Mouse (Mus musculus) liver, embryonic 11.5 days (tissue): ENCODE measurements around the gene Cst11. TPM values are rescaled to one million over a fixed set of nuclear protein-coding genes. Genes with fewer than 3 reads are reported as not detected.

Experiments
- ATAC-seq: fragments of 200-750 bp; cut with Nextera tagmentation; replicated peaks from 2 replicates; pipeline ENCODE4 v1.8.0; 2017; ENCODE audit warnings: moderate number of reproducible peaks, mild to moderate bottlenecking, moderate TSS enrichment, moderate library complexity; ENCODE audit not compliant: low FRiP score
- DNase-seq: peaks from one replicate; pipeline ENCODE4 v3.0.0-alpha.2; 2017; ENCODE audit warnings: low spot score
- H3K27ac ChIP-seq: fragments of 300-500 bp; sonication (generic); 2 replicates; pipeline ENCODE4 v1.5.1; 2014; ENCODE audit warnings: mild to moderate bottlenecking, low read depth, low read length, control low read depth
- H3K27me3 ChIP-seq: fragments of 300-500 bp; sonication (generic); replicated peaks from 2 replicates; pipeline ENCODE4 v1.6.1; 2014; ENCODE audit warnings: low read length, mixed read lengths; ENCODE audit not compliant: control insufficient read depth, insufficient read depth
- H3K36me3 ChIP-seq: fragments of 300-500 bp; sonication (generic); 2 replicates; pipeline ENCODE4 v1.6.1; 2014; ENCODE audit warnings: mild to moderate bottlenecking, low read length, moderate library complexity, mixed read lengths; ENCODE audit not compliant: control insufficient read depth, insufficient read depth
- H3K4me1 ChIP-seq: fragments of 300-500 bp; sonication (generic); replicated peaks from 2 replicates; pipeline ENCODE4 v1.6.1; 2014; ENCODE audit warnings: low read length, mixed read lengths; ENCODE audit not compliant: control insufficient read depth, insufficient read depth
- H3K4me2 ChIP-seq: fragments of 300-500 bp; sonication (generic); 2 replicates; pipeline ENCODE4 v1.6.1; 2014; ENCODE audit warnings: mild to moderate bottlenecking, control low read depth, moderate library complexity
- H3K4me3 ChIP-seq: fragments of 300-500 bp; sonication (generic); 2 replicates; pipeline ENCODE4 v1.5.1; 2014; ENCODE audit warnings: low read depth, low read length, control low read depth
- H3K9ac ChIP-seq: fragments of 300-500 bp; sonication (generic); 2 replicates; pipeline ENCODE4 v1.6.1; 2014; ENCODE audit warnings: low read depth, low read length, control low read depth
- H3K9me3 ChIP-seq: fragments of 300-500 bp; sonication (generic); 2 replicates; pipeline ENCODE4 v1.6.1; 2016; ENCODE audit warnings: low read length, inconsistent platforms, mixed read lengths; ENCODE audit not compliant: control insufficient read depth
- WGBS: fragments of 180-500 bp; shearing (Covaris S2); extraction: QIAGEN DNeasy Blood & Tissue Kit; methylation state at CpG from one replicate; pipeline ENCODE4 v1.1.7; 2014; 5-methylcytosine and 5-hydroxymethylcytosine counted together
- polyA plus RNA-seq: library from polyadenylated mRNA; unstranded; fragments of >200 nt; fragmentation: Nextera tagmentation; extraction: Ambion mirVana; gene quantifications from 2 replicates; pipeline ENCODE4 v1.2.1, GENCODE M21; 2014

Cst11 gene
- polyA plus RNA-seq, 1 experiment from 2014 or later: not detected

DNA sequence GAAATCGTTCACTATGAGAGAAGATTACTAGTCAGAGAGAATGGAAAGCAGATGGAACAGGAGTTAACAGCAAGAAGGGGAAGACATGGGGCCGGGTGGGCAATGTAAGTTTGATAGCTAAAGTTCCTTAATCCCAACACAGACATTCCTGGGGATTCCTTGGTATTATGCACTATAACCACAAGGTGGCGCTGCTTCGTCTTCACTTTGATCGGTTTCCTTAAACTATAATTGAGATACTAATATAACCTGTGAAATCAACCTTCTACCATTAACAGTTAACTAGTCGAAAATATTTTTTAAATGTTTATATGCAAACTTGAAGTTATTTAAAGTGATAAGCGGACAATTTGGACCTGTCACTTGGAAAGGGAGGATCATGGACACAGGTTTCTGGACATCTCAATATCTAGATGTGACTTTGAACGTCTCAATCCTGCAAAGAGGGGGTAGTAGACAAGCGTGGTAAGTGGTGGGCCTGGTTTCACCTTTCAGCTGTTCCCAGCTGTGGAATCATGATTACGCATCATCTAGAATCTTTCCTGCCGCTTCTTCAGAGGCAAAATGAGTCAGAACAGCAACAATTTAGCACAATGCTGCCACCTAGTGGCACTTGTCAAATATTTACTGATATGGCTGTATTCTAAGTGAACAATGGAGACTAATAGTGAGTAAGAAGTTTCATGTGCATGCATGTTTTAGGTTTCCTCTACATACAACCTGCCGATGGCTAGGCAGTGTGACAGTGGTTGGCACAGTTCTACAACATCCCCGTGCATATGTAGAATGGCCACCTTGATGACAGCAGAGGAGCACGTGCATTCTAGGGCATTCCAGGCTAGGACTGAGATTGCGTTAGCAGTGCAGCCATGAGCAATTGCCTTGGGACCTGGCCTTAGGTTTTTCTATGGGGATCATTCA is 19.1 kb downstream of the Cst11 start:
- ATAC-seq: peak; percentile 76
- H3K27me3 ChIP-seq: no peaks in the 10 kb centered on the region
- H3K4me3 ChIP-seq: peak overlapping the region; percentile 31
- DNase-seq: peak; percentile 55
- H3K4me2 ChIP-seq: peak overlapping the region; percentile 67
- no peak overlapping the region for H3K27ac ChIP-seq
- no peaks in the 10 kb centered on the region for H3K36me3 ChIP-seq
- no peak overlapping the region for H3K9ac ChIP-seq
- no peaks in the 10 kb centered on the region for H3K4me1 ChIP-seq
- no peaks in the 10 kb centered on the region for H3K9me3 ChIP-seq
- WGBS: 16% methylated on average over 15 of the region's 15 CpGs

DNA sequence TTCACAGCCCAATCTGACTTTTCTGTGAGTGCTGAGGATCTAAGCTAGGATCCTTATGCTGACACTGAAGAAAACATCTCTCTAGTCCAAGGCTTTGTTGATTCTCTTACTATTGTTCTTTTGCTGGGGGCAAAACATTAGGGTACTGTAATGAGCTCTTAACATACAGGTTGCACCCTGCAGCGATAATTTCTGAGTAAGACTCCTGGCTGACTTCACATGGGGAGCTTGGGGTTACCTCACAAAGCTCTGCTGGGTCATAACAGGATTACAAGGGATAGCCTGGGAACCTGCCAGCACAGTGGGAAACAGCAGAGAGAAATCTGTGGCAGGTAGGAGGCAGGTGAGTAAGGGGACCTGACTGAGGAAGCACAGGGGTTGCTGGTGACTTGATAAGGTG is 21.2 kb downstream of the Cst11 start, which contains the start of gene Cstl1:
Cstl1 (plus strand) TSS at position 301 of the 400 bp plus-strand sequence.
- no peaks in the 10 kb centered on the region for H3K36me3 ChIP-seq
- no peak within 1 kb of the TSS for H3K4me3 ChIP-seq
- H3K4me2 ChIP-seq: no peak within 1 kb of the TSS
- ATAC-seq: no peak
- no peaks in the 10 kb centered on the region for H3K4me1 ChIP-seq
- no peak for DNase-seq
- H3K9ac ChIP-seq: no peak within 1 kb of the TSS
- H3K27me3 ChIP-seq: no peaks in the 10 kb centered on the region
- H3K9me3 ChIP-seq: no peaks in the 10 kb centered on the region
- H3K27ac ChIP-seq: no peak within 1 kb of the TSS
- 78% methylated on average over 1 of the region's 1 CpGs for WGBS

DNA sequence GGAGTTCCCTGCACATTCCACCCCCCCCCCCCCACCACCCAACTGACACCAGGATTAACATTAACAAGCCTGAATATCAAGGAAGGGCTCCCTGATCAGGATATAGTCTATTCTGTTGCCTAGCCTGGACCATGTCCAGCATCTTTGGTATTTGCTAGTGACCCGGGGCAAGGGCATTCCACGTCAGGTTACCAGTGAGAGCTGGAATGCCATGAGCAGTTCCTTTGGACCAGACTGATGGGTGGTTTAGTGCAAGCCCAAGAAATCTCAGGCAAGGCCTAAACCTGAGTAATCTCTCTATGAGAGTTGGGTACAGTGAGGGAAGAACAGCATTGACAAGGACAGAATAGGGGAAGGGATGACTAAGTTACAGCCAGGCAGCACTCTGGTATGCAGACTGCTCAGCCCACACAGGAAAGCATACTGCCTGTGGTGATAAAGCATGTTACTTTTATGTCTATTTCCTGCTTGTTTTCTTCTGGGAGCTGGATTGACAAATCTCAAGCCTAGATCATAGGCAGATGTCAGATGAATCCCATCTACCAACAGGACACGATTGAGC is 27.4 kb downstream of the Cst11 start:
- DNase-seq (no peak), ATAC-seq (no peak)
- H3K27ac ChIP-seq: no peak overlapping the region
- H3K9ac ChIP-seq: no peak overlapping the region
- no peaks in the 10 kb centered on the region for H3K36me3 ChIP-seq
- H3K4me1 ChIP-seq: no peaks in the 10 kb centered on the region
- no peaks in the 10 kb centered on the region for H3K27me3 ChIP-seq
- H3K4me2 ChIP-seq: no peak overlapping the region
- H3K9me3 ChIP-seq: no peaks in the 10 kb centered on the region
- no peak overlapping the region for H3K4me3 ChIP-seq
- WGBS: 72% methylated on average over 3 of the region's 3 CpGs

DNA sequence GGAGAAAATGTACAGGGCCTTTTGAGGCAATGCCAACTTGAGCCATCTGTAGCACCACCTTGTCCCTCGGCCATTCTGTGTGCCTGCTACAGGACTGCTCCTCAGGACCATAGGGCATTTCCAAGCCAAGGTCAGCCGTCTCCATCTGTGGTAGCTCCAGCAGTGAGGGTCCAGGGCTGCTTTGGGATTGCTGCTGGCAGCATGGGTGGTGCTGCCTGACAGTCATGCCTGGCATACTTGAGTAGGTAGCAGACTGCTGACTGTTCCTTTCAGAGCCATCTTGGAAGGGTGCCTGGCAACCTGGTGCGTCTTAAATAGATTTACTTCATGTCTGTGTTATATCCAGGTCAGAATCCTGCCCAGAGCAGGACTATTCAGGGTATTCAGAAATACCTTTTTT is 28.3 kb downstream of the Cst11 start:
- Histone ChIP-seq H3K27me3 (no peaks in the 10 kb centered on the region), H3K4me2 (no peak overlapping the region), H3K4me3 (no peak overlapping the region), H3K9ac (no peak overlapping the region), H3K4me1 (no peaks in the 10 kb centered on the region), H3K27ac (no peak overlapping the region), H3K9me3 (no peaks in the 10 kb centered on the region), H3K36me3 (no peaks in the 10 kb centered on the region)
- no peak for DNase-seq
- no peak for ATAC-seq
- WGBS: 73% methylated on average over 3 of the region's 3 CpGs

DNA sequence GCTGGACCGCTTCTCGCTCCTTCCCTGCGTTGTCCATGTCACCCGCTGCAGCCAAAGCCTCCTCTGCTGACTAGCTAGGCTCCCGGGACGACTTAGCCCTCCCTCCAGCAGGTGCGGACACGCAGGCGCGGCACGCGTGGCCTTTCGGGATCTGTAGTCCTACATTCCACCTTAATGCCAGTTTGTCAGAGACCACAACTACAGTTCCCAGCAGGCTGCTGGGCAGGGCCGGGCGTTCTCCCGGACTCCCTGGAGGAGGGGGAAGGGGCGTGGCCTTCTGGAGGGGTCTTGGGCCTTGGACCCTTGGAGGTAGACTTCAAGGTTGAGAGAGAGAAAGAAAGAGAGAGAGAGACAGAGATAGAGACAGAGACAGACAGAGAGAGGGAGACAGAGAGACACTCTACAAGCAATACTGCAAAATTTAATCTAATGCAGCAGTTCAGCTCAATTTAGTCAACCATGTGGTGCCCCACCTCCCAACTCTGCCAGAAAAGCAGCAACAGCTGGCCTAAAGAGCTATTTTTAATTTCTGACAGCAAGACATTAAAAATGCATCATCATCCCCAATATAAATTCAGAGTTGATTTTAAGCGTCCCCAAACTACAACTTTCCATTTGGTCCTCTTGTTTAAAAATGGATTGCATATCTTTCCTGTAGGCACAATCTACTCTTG is 38.8 kb downstream of the Cst11 start, which contains the start of gene Napb:
Napb (minus strand) TSS at position 141 of the 674 bp plus-strand sequence.
- 4% methylated on average over 18 of the region's 18 CpGs for WGBS
- peak; percentile 99 for ATAC-seq
- H3K27ac ChIP-seq: no peak within 1 kb of the TSS

DNA sequence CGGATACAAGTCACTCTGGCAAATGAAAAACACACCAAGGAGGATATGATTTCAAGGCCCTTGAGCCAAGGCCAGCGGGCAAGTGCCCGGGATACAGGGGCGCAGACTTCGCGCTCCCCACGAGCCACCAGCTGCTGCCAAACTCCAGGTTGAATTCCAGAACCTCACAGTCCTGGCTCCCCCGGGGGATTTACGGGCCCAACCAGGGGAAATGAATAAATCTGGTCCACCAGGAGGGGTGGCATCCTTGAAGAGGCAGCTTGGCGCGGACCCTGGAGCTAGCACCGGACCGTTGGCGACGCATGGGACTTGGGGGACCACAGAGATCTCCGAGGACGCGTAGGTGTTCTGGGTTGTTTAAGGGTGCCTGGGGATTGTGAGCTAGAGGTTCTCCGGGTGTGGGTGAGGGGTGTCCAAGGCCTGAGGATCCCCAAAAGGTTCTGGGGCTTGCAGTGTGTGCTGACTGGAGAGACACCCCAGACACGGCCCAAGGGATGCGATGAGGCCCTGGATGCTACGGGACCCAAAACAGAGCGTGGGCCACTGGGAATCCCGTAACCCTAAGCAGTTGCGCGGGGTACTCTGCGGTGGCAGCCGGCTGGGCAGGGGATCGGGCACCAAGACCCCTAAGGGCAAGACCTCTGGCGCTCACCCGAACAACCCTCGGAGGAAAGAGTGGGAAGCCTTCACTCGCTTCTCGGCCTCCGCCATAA is 39.5 kb downstream of the Cst11 start:
- Histone ChIP-seq H3K4me2 (peak overlapping the region; percentile 94), H3K36me3 (no peaks in the 10 kb centered on the region), H3K4me3 (peak overlapping the region; percentile 77), H3K27ac (no peak overlapping the region), H3K4me1 (0 out of 2 replicates have a peak, but pooled peaks cover 4% of the 10 kb centered on the region), H3K9ac (peak overlapping the region; percentile 77), H3K27me3 (no peaks in the 10 kb centered on the region), H3K9me3 (no peaks in the 10 kb centered on the region)
- DNase-seq (peak; percentile 40), ATAC-seq (peak; percentile 64)
- WGBS: 3% methylated on average over 35 of the region's 35 CpGs

More for the DNA sequence above, 38.8 kb downstream of the Cst11 start, which contains the start of gene Napb:
- H3K4me3 ChIP-seq: peak within 1 kb of the TSS; percentile 77
- H3K27me3 ChIP-seq: no peaks in the 10 kb centered on the region
- peak; percentile 85 for DNase-seq
- H3K36me3 ChIP-seq: no peaks in the 10 kb centered on the region
- peak within 1 kb of the TSS; percentile 77 for H3K9ac ChIP-seq
- peak within 1 kb of the TSS; percentile 94 for H3K4me2 ChIP-seq
- 0 out of 2 replicates have a peak, but pooled peaks cover 4% of the 10 kb centered on the region for H3K4me1 ChIP-seq
- no peaks in the 10 kb centered on the region for H3K9me3 ChIP-seq

DNA sequence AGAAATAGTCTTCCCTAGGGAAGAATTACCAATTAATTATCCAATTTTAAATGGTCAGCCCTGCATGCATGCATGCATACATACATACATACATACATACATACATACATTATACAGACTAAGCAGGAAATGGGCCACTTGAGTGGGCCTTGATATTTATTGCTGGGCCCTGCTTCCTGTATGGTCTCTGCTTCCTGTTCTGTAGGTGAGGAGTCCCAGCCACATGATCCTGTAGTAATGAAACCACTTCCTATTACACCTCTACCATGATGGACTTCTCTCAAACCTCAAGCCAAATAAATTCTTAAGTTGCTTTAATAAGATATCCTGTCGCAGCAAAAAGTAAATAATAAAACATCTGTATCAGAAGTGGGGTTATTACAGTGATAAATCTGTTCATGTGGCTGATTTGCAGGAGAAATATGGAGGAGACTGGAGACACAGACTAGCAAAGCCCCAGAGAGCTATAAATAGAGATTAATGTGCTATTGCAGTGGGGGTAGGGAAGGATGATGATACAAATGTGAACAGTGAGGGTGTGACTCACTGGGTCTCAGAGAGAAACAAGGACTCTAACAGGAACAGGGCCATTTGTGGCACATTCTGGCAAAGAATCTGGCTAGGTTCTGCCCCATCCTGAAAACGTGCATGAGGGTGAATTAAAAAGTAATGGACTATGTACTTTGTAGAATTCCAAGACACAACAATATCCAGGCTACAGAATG is 51.9 kb downstream of the Cst11 start:
- H3K4me3 ChIP-seq: no peak overlapping the region
- no peaks in the 10 kb centered on the region for H3K27me3 ChIP-seq
- H3K9me3 ChIP-seq: no peaks in the 10 kb centered on the region
- H3K4me1 ChIP-seq: no peaks in the 10 kb centered on the region
- H3K27ac ChIP-seq: no peak overlapping the region
- ATAC-seq (no peak), DNase-seq (no peak)
- no peak overlapping the region for H3K4me2 ChIP-seq
- 49% methylated on average over 2 of the region's 2 CpGs for WGBS
- H3K9ac ChIP-seq: no peak overlapping the region
- no peaks in the 10 kb centered on the region for H3K36me3 ChIP-seq
